Mouse (Mus musculus) testis, adult 2 months (tissue): Measurements from ENCODE around the gene Prlhr.

Experiments used
- CTCF ChIP-seq: fragments of 200-500 bp; IDR thresholded peaks from 2 replicates; pipeline ENCODE4 v1.5.1; 2012; ENCODE audit warnings: low read depth, mild to moderate bottlenecking, inconsistent platforms, low read length, moderate library complexity; ENCODE audit not compliant: control insufficient read depth, insufficient read depth, insufficient replicate concordance
- POLR2A ChIP-seq: fragments of 200-500 bp; IDR thresholded peaks from 2 replicates; pipeline ENCODE4 v1.6.1; 2012; ENCODE audit warnings: low read depth, mild to moderate bottlenecking, inconsistent platforms, low read length, moderate library complexity; ENCODE audit not compliant: control insufficient read depth

DNA sequence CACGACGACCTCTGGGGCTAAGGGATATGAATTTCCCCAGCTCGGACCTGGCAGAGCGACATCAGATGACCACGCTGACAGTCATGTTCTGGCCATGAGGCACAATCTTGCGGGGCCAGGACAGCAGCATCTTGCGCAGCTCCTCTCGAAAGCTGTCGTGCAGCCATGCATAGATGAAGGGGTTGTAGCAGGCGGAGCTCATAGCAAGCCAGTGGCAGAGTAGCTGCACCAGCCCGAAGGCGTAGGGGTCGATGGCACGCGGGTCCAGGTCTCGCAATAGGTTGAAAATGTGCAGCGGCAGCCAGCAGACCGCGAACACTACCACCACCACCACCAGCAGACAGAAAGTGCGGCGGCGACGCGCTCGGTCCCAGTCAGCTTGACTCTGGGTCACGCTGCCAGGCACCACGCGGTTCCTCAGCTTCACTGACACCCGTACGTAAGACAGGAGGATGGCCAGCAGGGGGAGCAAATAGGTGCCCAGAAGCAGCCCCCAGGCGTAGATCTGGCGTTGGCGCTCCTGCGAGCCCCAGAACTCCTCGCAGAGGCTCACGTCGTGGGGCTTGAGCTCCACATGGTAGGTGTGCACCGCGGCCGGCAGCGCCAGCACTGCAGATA lies 1.0 kb downstream of the Prlhr start:
- TF ChIP-seq CTCF (peak; percentile 56; the same call in 1 of the 2 replicates), POLR2A (no peak)
